Mouse (Mus musculus) ovary, postnatal 10 days (tissue): ENCODE data around the gene Adamts2.

ENCODE experiments used
- DNase-seq: peaks from one replicate; pipeline ENCODE4 v3.0.0; 2022; ENCODE audit warnings: low spot score

Adamts2 gene

GRCm38 (mm10) chr11:50671820-50672310, 70.0 kb downstream of the Adamts2 start:
- no peak for DNase-seq

DNA sequence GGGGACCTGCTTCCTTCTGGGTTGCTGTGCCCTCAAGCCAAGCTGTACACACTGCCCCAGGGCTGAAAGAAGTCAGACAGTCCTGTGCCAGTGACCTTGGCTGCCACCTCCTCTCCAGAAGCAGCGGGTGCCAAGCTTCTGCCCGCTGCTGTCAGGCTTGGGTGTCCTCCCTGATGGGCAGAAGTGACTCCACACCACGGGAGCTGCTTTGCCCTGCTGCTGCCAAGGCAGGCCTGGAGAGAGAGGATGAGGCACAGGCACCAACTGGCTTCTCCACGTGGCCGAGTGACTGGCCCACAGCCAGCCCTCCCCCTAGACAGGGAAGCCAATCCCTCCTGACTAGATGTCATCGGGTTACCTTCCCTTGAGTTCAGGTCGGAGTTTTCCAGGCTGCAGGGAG, 71.0 kb downstream of the Adamts2 start:
- DNase-seq, result no peak

DNA sequence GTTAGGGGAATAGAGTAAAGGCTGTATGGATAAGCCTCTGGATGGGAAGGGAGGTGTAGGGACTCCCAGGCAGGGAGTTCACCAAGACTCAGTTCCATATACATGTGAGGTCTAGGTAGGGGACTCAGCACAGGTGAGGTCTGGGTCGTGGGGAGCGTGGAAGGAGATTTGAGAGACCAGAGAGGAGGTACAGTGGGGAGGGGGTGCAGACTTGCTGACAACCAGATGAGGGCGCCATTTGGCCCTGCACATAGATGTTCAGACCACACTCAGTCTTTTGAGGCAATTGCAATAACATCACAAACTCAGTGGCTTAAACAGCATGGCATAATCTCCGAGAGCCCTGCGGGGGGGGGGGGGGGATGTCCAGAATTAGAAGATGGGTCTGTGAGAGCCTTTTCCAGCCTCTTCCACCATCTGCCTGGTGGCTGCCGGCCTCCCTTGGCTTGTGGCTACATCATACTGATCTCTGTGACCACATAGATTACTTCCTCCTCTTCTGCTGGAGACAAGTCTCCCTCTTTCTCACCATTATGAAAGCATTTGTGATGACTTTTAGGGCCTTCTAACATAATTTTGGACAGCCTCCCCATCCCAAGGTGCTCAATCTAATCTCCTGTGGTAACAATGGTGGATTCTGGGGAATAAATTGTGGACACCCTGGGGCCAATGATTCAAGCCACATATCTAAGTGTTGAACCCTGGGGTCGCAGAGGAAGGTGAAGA, 71.8 kb downstream of the Adamts2 start:
- no peak for DNase-seq

DNA sequence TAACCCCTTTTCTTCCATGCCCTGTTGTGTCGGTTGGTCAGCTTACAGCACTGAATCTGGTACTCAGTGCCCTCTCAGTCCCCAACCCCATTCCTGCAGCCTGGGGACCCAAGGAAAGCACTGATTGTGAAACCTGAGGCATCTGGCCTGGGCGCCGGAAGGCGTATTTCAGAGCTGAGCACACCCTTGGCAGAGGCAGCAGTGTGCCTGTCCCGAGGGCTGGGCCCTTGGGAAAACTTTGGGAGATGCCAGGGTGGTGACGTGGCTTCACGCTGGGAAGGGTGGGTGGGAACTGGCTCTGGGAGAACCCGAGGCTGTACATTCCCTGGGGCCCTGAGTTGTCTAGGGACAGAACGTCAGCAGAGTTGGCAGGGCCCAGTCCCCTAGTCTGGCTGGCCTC, 72.5 kb downstream of the Adamts2 start:
- DNase-seq, result no peak

DNA sequence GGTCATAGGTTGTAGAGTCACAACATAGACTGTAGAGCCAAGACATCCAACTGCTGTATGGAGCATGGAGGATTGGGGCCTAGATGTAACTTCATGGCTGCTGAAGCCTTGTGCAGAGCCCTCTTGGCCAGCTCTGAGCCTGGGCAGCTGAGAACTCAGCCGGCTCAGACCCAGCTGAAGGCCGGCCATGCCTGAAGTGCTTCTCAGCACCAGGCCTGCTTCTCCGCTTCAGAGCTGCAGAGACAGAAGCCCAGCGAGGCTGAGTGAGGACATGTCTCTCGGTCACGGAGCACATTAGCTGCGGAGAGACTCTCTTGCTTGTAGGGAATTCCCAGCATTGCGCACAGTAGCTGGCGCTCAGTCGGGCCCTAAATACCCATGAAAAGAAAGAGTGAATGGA, 76.8 kb downstream of the Adamts2 start:
- DNase-seq, result no peak

DNA sequence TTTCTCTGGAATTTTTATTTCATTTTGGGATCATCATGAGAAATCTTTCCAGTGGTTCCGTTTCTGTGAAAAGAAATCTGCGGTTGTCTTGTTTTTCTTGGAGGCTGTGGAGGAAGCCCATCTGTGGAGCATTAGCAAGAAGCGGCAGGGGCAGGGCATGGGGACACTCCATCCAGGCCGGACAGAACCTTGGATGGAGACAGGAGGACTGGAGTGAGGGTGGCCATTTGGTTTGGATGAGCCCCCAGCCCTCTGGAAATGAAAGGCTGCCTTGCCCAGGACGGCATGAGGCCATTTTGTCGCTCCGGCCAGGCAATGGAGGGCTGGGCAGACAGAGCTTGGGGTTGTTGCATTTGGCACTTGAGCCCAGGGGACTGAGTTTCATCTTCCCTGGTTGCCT, 80.1 kb downstream of the Adamts2 start:
- no peak for DNase-seq

DNA sequence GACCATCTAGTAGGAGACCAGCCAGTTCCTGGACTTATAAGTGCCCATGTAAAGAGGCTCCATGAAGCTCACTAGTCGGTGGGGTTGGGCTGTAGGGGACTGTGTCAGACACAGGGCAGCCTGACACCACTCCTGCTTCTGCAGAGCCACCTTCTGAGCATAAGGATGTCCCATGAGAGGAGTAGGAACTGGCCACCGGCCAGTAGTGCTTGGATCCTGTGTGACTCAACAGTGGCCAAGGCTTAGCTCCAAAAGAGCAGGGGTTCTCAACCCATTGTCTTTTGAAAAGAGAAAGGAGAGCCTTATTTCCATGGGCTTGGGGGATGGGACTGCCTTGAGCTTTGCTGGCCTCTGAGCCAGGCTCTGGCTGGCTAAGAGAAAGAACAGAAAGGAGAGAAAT, 81.9 kb downstream of the Adamts2 start:
- no peak for DNase-seq

DNA sequence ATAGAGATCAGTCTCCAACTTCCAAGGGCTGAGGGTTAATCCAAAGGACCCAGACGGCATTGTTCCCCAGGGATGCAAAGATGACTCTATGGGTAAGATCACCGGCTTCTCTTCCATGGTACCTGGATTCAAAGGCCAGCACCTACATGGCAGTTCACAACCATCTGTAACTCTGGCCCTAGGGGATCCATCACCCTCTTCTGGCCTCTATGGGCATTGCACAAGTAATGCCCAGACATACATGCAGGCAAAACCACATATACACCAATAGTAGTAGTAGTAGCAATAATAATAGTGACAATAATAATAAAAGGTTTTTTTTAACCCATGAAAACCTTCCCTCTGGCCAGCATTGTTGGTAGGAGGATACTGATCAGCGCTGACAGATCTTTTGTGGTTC, 86.7 kb downstream of the Adamts2 start:
- DNase-seq, result no peak

GRCm38 (mm10) chr11:50689672-50690071, 87.8 kb downstream of the Adamts2 start:
- DNase-seq, result no peak

DNA sequence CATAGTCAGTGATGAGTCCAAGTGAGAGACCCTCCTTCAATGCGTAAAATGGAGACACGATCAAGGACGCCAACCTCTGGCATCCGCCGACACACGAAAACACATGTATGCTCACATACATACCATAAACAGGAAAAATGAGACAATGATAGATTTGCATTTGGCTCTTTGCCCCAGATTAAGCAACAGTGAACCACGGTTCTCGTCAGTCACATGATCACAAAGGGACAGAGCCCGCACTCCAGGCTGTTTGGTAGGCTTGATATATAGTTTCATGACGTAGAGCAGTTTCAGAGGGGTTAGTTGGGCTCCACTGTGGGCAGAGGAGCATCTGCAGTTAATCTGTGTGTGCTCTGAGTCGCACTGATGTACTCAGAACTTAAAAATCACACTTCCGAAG, 98.1 kb downstream of the Adamts2 start:
- no peak for DNase-seq

DNA sequence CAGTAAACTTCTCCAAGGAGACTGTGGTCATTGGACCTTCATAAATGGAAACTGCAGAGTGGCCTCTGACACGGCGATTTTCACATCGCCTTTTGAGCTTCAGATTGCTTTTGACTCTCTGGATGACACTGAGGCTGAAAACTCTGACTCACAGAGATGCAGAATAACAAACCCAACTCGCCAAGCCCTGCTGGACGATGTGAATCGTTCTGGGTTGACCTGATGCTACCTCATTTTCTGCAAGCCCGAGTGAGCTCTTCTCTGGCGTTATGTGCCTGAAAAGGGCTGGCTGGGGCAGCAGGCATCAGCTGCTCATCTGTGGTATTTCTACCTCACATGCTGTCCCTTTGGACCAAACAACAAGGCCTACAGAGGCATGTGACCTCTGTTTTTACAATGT, 98.6 kb downstream of the Adamts2 start:
- no peak for DNase-seq

DNA sequence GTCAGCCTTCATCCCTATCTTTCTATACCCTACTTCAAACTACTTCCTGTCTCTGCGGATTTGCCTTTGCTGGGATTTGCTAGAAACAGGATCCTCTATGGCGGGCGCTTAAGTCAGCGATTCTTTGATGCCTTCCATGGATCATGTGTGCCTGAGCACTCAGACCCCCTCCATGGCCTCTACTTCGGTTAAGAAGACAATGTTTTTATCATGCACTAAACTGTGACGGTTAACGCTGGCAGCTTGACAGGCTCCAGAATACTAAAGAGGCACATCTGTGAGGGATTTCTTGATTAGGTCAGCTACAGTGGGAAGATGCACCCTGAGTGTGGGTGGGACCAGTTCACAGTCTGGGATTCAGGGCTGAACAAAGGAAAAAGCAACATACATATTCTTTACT, 101.5 kb downstream of the Adamts2 start:
- no peak for DNase-seq

DNA sequence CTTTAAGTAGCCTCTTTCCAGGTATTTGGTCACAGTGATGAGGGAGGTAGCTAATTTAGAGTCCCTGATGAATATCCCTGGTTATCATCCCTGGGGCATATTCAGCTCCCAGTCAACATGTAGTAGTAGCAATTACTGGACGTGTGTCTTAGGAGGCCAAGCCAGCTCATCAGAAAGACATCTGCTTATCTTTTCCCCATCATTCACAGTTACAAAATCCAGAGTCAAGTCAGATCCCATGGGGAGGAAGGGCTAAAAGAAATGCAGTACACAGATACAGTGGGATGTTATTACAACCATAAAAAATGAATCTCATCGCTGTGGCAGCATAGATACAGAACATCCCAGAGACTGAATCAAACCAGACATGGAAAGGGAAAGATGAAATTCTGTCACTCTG, 102.6 kb downstream of the Adamts2 start:
- no peak for DNase-seq

DNA sequence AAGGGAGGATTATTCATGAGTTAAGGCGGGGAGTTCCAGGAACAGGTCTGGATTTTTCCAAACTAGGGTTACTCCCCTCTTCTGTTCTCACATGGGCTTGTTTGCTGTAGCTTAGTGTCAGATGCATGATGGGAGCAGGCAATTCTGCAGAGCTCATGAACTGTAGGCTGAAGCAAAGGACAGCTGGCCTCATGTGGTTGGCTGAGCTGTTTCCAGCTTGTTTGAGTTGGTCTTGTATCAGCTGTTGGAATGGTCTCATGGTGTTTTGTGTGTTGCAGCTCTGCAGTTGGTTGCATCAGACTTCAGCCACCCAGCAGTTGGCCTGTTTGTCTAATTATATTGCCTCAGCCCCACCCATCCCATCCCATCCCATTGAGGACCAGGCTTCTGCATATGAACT, 105.4 kb downstream of the Adamts2 start:
- no peak for DNase-seq

DNA sequence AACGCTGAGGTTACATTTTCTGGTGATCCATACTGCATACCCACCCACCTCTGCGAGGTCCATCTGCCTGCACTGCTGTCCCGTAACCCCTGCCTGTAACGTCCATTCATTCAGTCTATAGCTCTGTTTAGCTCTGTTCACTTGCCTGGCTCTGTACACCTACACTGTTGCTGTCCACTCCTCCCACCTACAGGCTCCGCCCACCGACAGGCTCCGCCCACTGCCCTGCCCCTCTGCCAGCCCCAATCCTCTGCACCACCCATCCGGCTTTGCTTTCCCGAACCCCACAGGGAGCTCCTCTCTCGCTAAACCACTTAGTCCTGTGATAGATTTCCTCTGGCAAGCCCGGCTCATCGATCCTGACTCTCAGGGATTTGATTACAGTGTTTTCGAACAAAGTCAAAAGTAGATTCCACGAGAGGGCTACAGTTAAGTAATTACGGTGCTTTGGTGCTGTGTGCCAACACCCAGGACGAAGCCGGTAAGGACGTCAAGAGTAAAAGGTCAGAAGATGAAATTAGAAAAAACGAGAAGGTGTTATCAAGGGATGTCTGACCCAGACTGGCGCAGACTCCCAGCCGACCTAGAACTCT, 111.8 kb downstream of the Adamts2 start:
- no peak for DNase-seq

GRCm38 (mm10) chr11:50715091-50715490, 113.2 kb downstream of the Adamts2 start:
- no peak for DNase-seq

- no peak for DNase-seq
These were observed 115.6 kb downstream of the Adamts2 start for GRCm38 (mm10) chr11:50717381-50717897.

DNA sequence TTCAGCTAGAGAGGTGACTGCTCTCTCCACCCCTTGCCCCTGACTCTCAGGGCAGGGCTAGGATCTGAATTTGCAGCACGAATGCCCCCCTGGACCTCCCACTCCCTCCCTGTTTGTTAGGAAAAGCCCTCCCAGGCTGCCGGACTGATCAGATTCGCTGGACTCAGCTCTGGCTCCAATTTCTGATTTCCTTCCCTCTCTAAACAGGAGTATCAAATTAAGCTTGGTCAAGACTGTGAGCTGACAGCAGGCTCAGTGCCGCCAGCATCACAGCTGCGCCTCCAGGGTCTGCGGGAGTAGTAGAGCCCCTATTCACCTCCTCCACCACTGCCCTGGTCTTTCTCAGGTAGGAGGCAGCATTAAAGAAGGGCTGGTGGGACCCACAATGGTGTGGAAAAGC, 117.0 kb downstream of the Adamts2 start:
- no peak for DNase-seq

- no peak for DNase-seq
These were observed 118.5 kb downstream of the Adamts2 start for GRCm38 (mm10) chr11:50720421-50720820.

GRCm38 (mm10) chr11:50720856-50721550, 119.1 kb downstream of the Adamts2 start:
- no peak for DNase-seq

DNA sequence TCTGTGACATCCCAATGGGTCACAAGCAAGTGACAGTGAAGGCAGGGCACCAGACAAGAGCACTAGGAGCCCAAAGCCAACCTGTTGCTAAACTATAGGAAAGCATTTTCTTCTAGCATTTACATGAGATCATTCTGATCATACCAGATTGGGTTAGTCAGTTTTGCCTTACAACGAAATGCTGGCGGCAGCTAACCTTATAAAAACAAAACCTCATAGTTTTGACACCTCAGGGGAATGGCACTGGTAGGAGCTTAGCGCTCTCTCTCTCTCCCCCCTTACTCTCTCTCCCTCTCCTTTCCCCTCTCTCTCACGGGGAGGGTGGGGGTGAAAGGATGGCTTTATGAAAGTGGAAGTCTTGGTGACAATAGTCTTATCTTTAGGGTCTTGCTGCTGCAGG, 123.7 kb downstream of the Adamts2 start:
- no peak for DNase-seq

- no peak for DNase-seq
These were observed 124.2 kb downstream of the Adamts2 start for GRCm38 (mm10) chr11:50726035-50726434.

DNA sequence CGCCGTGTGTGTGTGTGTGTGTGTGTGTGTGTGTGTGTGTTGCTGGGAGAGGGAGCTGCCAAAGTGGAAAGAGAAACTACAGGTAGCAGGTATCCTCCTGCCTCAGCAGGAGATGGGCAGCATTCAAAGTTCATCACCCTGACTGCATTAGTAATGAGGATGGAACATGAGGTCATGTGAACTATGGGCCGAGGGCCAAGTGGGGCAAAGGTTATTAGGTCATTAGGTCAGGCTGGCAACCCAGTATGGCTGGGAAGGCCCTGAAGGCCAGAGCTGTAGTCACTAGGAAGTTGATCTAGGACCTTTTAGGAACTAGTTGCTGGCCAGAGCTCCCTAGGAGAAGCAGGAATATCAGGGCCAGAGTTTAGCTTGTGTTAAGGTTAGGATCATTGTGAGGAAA, 131.3 kb downstream of the Adamts2 start:
- DNase-seq, result no peak
